Mouse (Mus musculus) mammary gland, adult 2 months (tissue): ENCODE measurements around the gene Gpd1. TPM values are rescaled to one million over a fixed set of nuclear protein-coding genes. Genes with fewer than 3 reads are reported as not detected.

Experiments used
- polyA plus RNA-seq: library from polyadenylated mRNA; depleted of rRNA; stranded (reverse); fragments of >200 nt; gene quantifications from 2 replicates; pipeline ENCODE4 v1.2.3, GENCODE M21; 2012; ENCODE audit warnings: low replicate concordance; rRNA removed

The Gpd1 gene
- polyA plus RNA-seq: 871 and 1,032 TPM in 2 replicates

DNA sequence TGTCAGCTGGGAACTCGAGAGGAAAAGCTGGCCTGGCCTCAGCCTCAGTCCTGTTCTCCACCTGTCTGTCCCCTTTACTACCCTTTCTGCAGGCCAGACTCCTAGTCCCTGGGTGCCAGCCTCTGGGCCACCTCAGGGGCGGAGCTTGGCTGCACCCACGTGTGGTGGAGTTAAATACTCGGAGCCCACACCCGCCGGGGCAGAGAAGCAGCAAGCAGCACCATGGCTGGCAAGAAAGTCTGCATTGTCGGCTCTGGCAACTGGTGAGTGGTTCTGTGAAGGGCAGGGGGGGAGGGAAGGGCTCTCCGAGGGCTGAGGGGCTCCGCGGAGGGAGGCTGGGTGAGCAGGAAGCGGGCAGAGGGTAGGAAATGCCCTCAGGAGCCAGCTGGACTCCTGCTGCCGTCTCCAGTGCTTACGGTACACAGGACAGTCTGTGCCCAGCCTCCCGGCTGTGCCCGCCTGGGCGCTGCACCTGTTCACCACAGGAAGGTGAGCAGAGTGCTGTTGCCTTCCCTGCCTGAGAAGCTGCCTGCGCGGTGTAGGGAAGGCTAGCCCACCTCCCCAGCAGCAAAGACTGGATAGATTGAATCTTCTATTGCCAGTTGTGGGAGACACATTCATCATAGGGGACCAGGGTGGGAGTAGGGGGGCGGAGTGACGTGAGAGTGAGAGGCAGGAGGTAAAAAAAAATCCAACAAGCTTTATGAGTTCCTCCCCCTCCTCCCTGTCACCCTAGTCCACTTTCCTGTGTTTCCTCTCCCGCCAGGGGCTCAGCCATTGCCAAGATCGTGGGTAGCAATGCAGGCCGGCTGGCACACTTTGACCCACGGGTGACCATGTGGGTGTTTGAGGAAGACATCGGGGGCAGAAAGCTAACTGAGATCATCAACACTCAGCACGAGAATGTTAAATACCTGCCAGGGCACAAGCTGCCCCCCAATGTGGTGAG lies at the start of gene Gpd1:
Gene Gpd1, plus strand, starts transcription at position 130 of the 949 bp plus-strand sequence.

GRCm38 (mm10) chr15:99670154-99670821 lies 47.0 kb upstream of the Gpd1 start, which contains the start of gene Asic1:
Gene Asic1, plus strand, starts transcription at chr15:99670368.

GRCm38 (mm10) chr15:99701999-99702900 lies 15.1 kb upstream of the Gpd1 start, which contains the start of gene Smarcd1:
Gene Smarcd1, plus strand, starts transcription at chr15:99702129.

GRCm38 (mm10) chr15:99705440-99706048 lies 11.8 kb upstream of the Gpd1 start, which contains the start of gene Gm17349:
Gene Gm17349, minus strand, starts transcription at chr15:99705490.

GRCm38 (mm10) chr15:99725341-99726155 lies 8.2 kb downstream of the Gpd1 start, which contains the start of gene Cox14:
Gene Cox14, plus strand, starts transcription at chr15:99725618.

GRCm38 (mm10) chr15:99772881-99772924 lies 55.4 kb downstream of the Gpd1 start, which contains the start of gene Cers5:
Gene Cers5, minus strand, starts transcription at chr15:99772885.

Other genes starting within 250 kb of the Gpd1 start
- gene Bcdin3d, start 242.8 kb upstream of the Gpd1 start, polyA plus RNA-seq: 5.2 and 6.9 TPM in 2 replicates
- 2.5 and 2.8 TPM in 2 replicates for gene Faim2, start 189.3 kb upstream of the Gpd1 start, polyA plus RNA-seq
- 1.2 and 2.0 TPM in 2 replicates for gene Aqp2, start 138.5 kb upstream of the Gpd1 start, polyA plus RNA-seq
- 247 and 333 TPM in 2 replicates for gene Aqp5, start 126.7 kb upstream of the Gpd1 start, polyA plus RNA-seq
- gene Aqp6, start 116.1 kb upstream of the Gpd1 start, polyA plus RNA-seq: not detected in 2 replicates
- gene Racgap1, start 65.9 kb upstream of the Gpd1 start, polyA plus RNA-seq: 6.6 and 7.8 TPM in 2 replicates
- gene Asic1, start 47.1 kb upstream of the Gpd1 start, polyA plus RNA-seq: 0.79 and 1.3 TPM in 2 replicates
- 39.3 and 39.6 TPM in 2 replicates for gene Smarcd1, start 15.4 kb upstream of the Gpd1 start, polyA plus RNA-seq
- gene Gm17349, start 12.0 kb upstream of the Gpd1 start, polyA plus RNA-seq: 2.9 TPM in 1 of 2 replicates, not detected in the other
- gene Cox14, start 8.1 kb downstream of the Gpd1 start, polyA plus RNA-seq: 214 and 295 TPM in 2 replicates
- 35.9 and 58.1 TPM in 2 replicates for gene Cers5, start 55.4 kb downstream of the Gpd1 start, polyA plus RNA-seq
- 19.6 and 27.2 TPM in 2 replicates for gene Lima1, start 157.9 kb downstream of the Gpd1 start, polyA plus RNA-seq
- gene Fam186a, start 249.5 kb downstream of the Gpd1 start, polyA plus RNA-seq: 0.23 and 0.26 TPM in 2 replicates